Mouse (Mus musculus) bone marrow, adult 2 months (tissue): Measurements from ENCODE around the gene Fars2.

Experiments used
- CTCF ChIP-seq: fragments of 200-500 bp; IDR thresholded peaks from 2 replicates; pipeline ENCODE4 v1.5.1; 2011; ENCODE audit warnings: low read length, control low read depth; ENCODE audit not compliant: control insufficient read depth, insufficient read depth
- POLR2A ChIP-seq: fragments of 200-500 bp; IDR thresholded peaks from 2 replicates; pipeline ENCODE4 v1.6.1; 2011; ENCODE audit warnings: low read depth, mild to moderate bottlenecking, control low read depth, low read length, borderline replicate concordance; ENCODE audit not compliant: control insufficient read depth

DNA sequence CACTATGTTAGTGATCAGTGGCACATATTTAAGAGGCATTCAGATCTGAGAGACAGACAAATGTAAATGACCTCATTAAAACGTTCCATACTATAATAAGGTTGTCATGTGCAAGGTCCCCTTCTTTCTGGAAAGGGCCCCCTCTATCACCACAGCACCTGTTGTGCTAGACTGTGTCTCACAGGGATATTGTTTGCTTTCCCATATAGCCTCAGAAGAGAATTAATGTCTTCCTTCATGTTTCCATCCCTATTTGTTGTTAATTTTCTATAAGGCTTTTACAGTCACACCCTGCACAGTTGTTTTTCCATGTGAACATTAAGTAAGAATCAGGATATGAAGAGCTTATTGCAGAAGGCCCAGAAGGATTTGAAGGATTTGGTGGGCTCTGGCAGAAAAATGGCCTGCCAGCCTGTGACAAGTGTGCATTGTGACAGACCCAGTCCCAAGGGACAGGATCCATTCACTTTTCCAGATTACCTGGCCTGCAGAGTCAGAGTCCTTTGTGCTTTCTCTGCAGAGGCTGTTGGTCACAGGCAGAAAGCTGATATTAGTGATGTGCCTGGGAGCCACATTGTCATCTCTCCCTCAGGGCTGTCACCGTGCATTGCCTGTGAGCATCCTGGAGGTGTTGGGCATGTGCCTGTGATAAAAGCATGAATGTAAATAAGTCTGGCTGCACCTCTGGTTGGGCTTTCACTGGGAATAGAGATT, 352.4 kb downstream of the Fars2 start:
- TF ChIP-seq POLR2A (no peak), CTCF (no peak)
